Mouse (Mus musculus) MN1 (cell line): ENCODE data around the gene Rhod.
A peak's percentile ranks its signal among the peaks of the same experiment; 100 is the strongest.
"Not testable (repeated sequence)": the region's sequence is repeated elsewhere in the genome, so short reads cannot be mapped to it uniquely, and the experiment has no call there.

Experiments
- DNase-seq: peaks from one replicate; pipeline ENCODE4 v3.0.0-alpha.2; 2016; ENCODE audit warnings: low spot score

The Rhod gene

DNA sequence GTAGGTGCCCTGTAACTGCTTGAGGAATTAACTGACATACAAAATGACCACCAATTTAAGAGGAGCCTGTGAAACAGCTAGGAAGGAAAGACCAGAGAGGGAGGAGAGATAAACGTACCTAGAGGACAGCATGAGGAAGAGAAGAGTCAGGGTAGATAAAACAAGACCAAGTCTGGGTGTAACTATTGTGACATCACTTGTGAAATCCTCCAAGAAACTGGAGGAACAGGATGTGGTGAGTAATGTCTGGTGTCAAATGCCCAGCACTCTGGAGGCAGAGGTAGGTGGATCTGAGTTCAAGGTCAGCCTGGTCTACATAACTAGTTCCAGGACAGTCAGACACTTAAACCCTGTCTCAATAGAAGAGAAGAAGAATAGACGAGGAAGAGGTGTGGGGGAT, 30.2 kb downstream of the Rhod start:
- no peak for DNase-seq

- DNase-seq = no peak
Observed at GRCm38 (mm10) chr19:4404840-4405239, 34.4 kb downstream of the Rhod start.

GRCm38 (mm10) chr19:4398959-4399358, 40.3 kb downstream of the Rhod start:
- DNase-seq = no peak

- DNase-seq = no peak
Observed at GRCm38 (mm10) chr19:4398630-4398948, 40.6 kb downstream of the Rhod start.

DNA sequence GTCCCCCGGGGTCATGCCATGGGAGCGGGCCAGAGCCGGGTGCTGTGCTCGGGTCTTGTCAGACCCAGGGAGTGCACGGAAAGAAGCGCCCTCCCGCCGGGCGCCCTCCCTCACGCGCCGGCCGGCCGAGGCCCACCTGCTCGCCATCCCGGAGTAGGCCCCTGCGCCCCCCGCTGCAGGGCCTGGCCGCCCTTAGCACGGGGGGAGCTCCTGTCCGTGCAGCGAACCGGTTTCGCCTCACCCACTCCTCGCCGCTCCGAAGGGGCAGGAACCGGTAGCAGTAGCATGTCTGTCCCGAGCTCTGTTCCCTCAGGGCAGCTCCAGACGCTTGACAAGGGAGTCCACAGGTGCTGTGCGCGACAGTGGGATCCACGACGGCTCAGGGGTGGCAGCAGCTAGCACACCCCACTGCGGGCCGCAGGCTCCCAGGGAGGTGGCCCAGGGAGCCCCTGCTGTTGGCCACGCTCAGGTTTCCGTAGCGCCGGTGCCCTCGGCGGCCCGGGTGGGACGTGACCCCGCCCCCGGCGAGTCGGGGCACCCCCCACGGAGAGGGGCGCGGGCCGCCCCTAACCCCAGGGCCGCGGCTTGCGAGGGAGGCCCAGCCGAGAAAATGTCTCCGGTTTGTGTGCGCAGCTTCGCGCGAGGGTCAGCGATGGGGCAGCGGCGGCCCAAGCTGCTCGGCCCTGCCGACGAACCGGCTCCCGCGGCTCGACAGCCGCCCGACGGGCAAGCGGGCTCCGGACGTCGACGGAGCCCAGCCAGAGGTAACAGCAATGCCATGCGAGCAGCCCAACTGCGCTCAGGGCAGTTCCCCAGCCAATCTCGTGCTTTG, 41.2 kb downstream of the Rhod start, which contains the start of gene Kdm2a:
Kdm2a (minus strand) TSS at position 488 of the 832 bp plus-strand sequence.
- peak; percentile 6 for DNase-seq

GRCm38 (mm10) chr19:4396998-4397797, 42.0 kb downstream of the Rhod start:
- DNase-seq = peak; percentile 92

GRCm38 (mm10) chr19:4396081-4396997, 42.9 kb downstream of the Rhod start:
- DNase-seq = peak; percentile 14

GRCm38 (mm10) chr19:4387276-4387675, 52.0 kb downstream of the Rhod start:
- DNase-seq = no peak

GRCm38 (mm10) chr19:4385026-4385425, 54.2 kb downstream of the Rhod start:
- no peak for DNase-seq

DNA sequence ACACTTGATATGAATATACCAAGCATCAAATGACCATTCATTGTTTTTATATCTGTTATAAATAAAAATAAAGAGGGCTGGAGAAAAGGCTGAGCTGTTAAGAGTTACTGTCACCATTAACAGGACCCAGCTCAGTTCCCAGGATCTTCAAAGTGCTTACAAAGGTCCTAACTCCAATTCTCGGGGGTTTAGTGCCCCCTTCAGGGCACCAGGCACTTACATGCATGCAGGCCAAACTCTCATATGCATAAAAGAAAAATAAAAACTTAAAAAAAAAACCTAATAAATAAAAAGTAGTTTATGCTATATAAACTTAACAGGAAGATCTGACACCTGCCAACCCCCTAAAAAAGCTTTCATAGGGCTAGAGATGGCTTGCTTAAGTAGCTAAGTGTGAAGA, 54.9 kb downstream of the Rhod start:
- DNase-seq = no peak

DNA sequence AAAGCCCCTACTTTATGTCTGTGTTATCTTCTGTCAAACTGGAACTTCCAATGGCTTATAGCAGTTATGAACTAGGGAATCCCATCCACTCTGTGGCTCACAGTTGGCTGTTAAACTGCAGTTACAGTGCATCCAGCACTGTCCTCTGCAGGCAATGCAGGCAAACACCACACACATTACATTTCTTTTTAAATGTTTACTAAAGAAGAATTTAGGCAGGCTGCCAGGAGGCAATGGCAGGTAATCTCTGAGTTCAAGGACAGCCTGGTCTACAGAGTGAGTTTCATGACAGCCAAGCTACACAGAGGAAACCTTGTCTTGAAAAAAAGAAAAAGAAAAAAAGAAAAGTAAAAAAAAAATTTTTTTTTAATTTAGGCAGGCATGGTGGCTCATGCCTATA, 55.9 kb downstream of the Rhod start:
- no peak for DNase-seq

DNA sequence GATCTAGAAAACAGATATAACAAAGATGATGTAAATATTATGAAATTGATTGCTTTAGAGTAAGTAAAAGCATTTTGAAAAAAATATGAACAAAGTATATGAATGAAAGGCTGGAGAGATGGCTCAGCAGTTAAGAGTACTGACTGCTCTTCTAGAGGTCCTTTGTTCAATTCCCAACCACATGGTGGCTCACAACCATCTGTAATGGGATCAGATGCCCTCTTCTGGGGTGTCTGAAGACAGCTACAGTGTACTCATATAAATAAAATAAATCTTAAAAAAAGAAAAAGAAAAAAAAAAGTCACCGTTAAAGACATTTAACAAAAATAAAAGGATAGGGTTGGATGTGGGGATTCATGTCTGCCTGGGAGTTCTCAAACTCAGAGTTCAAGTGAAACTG, 56.9 kb downstream of the Rhod start:
- DNase-seq = not testable (repeated sequence)
